Mouse (Mus musculus): ENCODE measurements around the gene Otud4. TPM values are rescaled to one million over a fixed set of nuclear protein-coding genes. Genes with fewer than 3 reads are reported as not detected.
"Not testable (repeated sequence)": the region's sequence is repeated elsewhere in the genome, so short reads cannot be mapped to it uniquely, and the experiment has no call there.

Gene Otud4
- 14.0 and 19.1 TPM in 2 replicates for polyA plus RNA-seq (2012; rRNA removed)

DNA sequence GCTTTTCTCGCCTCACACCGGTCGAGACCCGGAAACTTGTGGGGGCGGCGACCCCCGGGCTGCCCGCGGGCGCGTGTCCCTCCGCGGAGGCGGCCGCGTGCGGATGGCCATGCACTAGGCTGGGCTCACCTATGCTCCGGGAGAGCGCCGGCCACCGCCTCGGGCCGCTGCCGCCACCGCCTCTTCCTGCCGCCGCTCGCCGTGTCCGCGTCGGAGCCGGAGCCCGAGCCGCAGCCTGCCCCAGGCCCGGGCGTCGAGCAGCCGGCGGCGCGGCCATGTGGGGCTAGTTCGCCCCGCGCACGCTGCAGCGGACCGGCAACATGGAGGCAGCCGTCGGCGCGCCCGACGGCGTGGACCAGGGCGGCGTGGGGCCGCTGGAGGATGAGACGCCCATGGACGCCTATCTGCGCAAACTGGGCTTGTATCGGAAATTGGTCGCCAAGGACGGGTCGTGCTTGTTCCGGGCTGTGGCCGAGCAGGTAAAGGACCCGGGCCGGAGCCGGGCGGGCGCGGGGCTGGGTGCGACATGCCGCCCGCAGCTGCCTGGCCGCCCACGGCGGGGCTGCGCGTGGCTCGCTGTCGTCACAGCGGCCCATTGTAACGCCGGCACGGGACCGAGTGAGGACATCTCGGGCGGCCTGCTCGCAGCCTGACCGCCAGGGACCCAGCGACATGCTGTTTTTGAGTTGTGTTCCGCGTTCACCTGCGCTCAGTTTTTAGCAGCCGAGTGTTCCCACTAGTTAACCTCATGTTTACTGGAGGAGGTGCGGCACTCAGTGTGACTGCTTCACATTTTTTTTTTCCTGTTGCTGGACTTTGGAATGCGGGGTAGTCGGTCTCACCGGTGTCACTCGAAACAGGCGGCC, at the start of gene Otud4:
TSS of gene Otud4 (plus strand) at position 33 of the 866 bp plus-strand sequence.
- Histone ChIP-seq H3K4me1 (ENCODE audit: control insufficient read depth, insufficient read depth, low read length) (peaks cover 13% of the 10 kb centered on the region), H3K4me3 (ENCODE audit: insufficient read depth, low read depth, low read length) (peak within 1 kb of the TSS; percentile 84), H3K36me3 (ENCODE audit: control insufficient read depth, insufficient read depth, low read length) (peaks cover 3% of the 10 kb centered on the region), H3K27me3 (replicated peaks; ENCODE audit: control insufficient read depth, insufficient read depth, low read length) (no peaks in the 10 kb centered on the region), H3K27ac (ENCODE audit: insufficient read depth, low read depth, low read length) (peak within 1 kb of the TSS; percentile 88)
- TF ChIP-seq POLR2A (IDR thresholded peaks at IDR 0.05; ENCODE audit: low read depth, low read length) (no peak), CTCF (conservative IDR thresholded peaks at IDR 0.05; ENCODE audit: insufficient read depth, insufficient read length, low read depth, low read length) (0 out of 2 replicates have a peak, but pooled peaks have one; percentile 2)
- under 1% methylated on average over 103 of the region's 103 CpGs for WGBS
- peak; percentile 75 for DNase-seq

DNA sequence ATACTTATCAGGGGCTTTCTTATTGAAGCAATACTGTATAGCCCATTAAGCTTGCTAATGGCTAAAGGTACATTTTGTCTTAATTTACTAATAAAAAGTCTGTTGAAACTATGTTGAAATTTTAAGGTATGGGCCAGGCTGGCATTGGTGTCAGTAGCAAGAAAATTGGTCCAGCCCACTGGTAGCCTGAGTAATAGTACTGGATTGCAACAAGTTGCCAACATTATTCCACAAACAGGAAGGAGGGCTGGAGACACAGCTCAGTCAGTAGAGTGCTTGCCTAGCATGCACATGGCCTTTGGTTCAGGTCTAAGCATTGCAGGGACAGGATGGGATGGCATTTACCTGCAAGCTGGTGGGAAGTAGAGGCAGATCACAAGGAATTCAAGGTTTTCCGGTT, 38.5 kb upstream of the Otud4 start:
- no peak for TF ChIP-seq POLR2A (IDR thresholded peaks at IDR 0.05; ENCODE audit: low read depth, low read length)
- TF ChIP-seq CTCF (conservative IDR thresholded peaks at IDR 0.05; ENCODE audit: insufficient read depth, insufficient read length, low read depth, low read length): no peak
- 87% methylated on average over 1 of the region's 1 CpGs for WGBS
- H3K27me3 ChIP-seq (replicated peaks; ENCODE audit: control insufficient read depth, insufficient read depth, low read length): no peaks in the 10 kb centered on the region
- no peak overlapping the region for H3K27ac ChIP-seq (ENCODE audit: insufficient read depth, low read depth, low read length)
- H3K4me3 ChIP-seq (ENCODE audit: insufficient read depth, low read depth, low read length): no peak overlapping the region
- H3K4me1 ChIP-seq (ENCODE audit: control insufficient read depth, insufficient read depth, low read length): no peaks in the 10 kb centered on the region
- no peak for DNase-seq
- H3K36me3 ChIP-seq (ENCODE audit: control insufficient read depth, insufficient read depth, low read length): no peaks in the 10 kb centered on the region

GRCm38 (mm10) chr8:79603204-79603603, 36.2 kb upstream of the Otud4 start:
- DNase-seq; H3K27ac ChIP-seq (ENCODE audit: insufficient read depth, low read depth, low read length); H3K4me3 ChIP-seq (ENCODE audit: insufficient read depth, low read depth, low read length); H3K27me3 ChIP-seq (replicated peaks; ENCODE audit: control insufficient read depth, insufficient read depth, low read length); H3K4me1 ChIP-seq (ENCODE audit: control insufficient read depth, insufficient read depth, low read length); H3K36me3 ChIP-seq (ENCODE audit: control insufficient read depth, insufficient read depth, low read length): not testable (repeated sequence)
- 0 out of 2 replicates have a peak, but pooled peaks have one; percentile 7 for TF ChIP-seq CTCF (conservative IDR thresholded peaks at IDR 0.05; ENCODE audit: insufficient read depth, insufficient read length, low read depth, low read length)
- 44% methylated on average over 2 of the region's 2 CpGs for WGBS

DNA sequence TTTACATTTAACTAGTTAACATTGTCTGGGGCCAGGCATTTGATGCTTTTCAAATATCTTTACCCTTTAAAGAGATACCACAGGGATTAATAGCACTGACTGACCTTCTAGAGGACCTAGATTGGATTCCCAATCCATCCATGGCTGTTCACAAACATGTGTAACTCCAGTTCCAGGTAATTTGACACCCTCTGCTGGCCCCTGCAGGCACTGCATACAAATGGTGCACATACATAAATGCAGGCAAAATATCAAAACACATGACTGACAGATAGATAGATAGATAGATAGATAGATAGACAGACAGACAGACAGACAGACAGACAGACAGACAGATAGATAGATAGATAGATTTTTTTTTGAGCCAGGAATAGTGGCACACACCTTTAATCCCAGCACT, 33.2 kb upstream of the Otud4 start:
- Histone ChIP-seq H3K36me3 (ENCODE audit: control insufficient read depth, insufficient read depth, low read length) (no peaks in the 10 kb centered on the region), H3K4me1 (ENCODE audit: control insufficient read depth, insufficient read depth, low read length) (no peaks in the 10 kb centered on the region), H3K4me3 (ENCODE audit: insufficient read depth, low read depth, low read length) (no peak overlapping the region), H3K27ac (ENCODE audit: insufficient read depth, low read depth, low read length) (no peak overlapping the region), H3K27me3 (replicated peaks; ENCODE audit: control insufficient read depth, insufficient read depth, low read length) (no peaks in the 10 kb centered on the region)
- no peak for DNase-seq
- 0 out of 2 replicates have a peak, but pooled peaks have one; percentile 14 for TF ChIP-seq CTCF (conservative IDR thresholded peaks at IDR 0.05; ENCODE audit: insufficient read depth, insufficient read length, low read depth, low read length)
- no peak for TF ChIP-seq POLR2A (IDR thresholded peaks at IDR 0.05; ENCODE audit: low read depth, low read length)

- no peaks in the 10 kb centered on the region for H3K36me3 ChIP-seq (ENCODE audit: control insufficient read depth, insufficient read depth, low read length)
- 59% methylated on average over 5 of the region's 5 CpGs for WGBS
- no peaks in the 10 kb centered on the region for H3K27me3 ChIP-seq (replicated peaks; ENCODE audit: control insufficient read depth, insufficient read depth, low read length)
- no peak overlapping the region for H3K4me3 ChIP-seq (ENCODE audit: insufficient read depth, low read depth, low read length)
- TF ChIP-seq POLR2A (IDR thresholded peaks at IDR 0.05; ENCODE audit: low read depth, low read length) (no peak), CTCF (conservative IDR thresholded peaks at IDR 0.05; ENCODE audit: insufficient read depth, insufficient read length, low read depth, low read length) (no peak)
- no peaks in the 10 kb centered on the region for H3K4me1 ChIP-seq (ENCODE audit: control insufficient read depth, insufficient read depth, low read length)
- DNase-seq: peak; percentile 46
- no peak overlapping the region for H3K27ac ChIP-seq (ENCODE audit: insufficient read depth, low read depth, low read length)
These were observed 32.6 kb upstream of the Otud4 start for GRCm38 (mm10) chr8:79606751-79607300.

GRCm38 (mm10) chr8:79608701-79609100, 30.7 kb upstream of the Otud4 start:
- TF ChIP-seq CTCF (conservative IDR thresholded peaks at IDR 0.05; ENCODE audit: insufficient read depth, insufficient read length, low read depth, low read length): no peak

DNA sequence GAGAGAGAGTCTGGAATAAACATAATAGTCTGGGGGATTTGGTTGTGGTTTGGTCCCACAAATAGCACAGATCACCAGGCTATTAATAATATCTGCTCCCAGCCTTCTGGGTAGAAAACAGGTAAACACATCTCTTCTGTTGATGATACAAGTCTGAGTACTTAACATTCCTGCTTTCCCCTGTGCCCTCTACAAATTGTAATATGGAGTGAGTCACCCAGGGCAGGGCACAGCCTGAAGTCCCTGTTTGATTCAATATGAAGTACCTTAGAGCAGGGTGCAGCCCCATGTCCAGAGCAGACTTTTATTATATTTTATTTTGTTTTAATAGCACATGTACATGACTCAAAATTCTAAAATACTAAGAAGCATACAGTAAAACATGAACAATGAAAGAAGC, 29.1 kb upstream of the Otud4 start:
- Histone ChIP-seq H3K4me3 (ENCODE audit: insufficient read depth, low read depth, low read length) (no peak overlapping the region), H3K27ac (ENCODE audit: insufficient read depth, low read depth, low read length) (no peak overlapping the region), H3K27me3 (replicated peaks; ENCODE audit: control insufficient read depth, insufficient read depth, low read length) (no peaks in the 10 kb centered on the region), H3K36me3 (ENCODE audit: control insufficient read depth, insufficient read depth, low read length) (no peaks in the 10 kb centered on the region), H3K4me1 (ENCODE audit: control insufficient read depth, insufficient read depth, low read length) (no peaks in the 10 kb centered on the region)
- no peak for TF ChIP-seq CTCF (conservative IDR thresholded peaks at IDR 0.05; ENCODE audit: insufficient read depth, insufficient read length, low read depth, low read length)
- DNase-seq: no peak

More at GRCm38 (mm10) chr8:79608701-79609100, 30.7 kb upstream of the Otud4 start:
- H3K4me1 ChIP-seq (ENCODE audit: control insufficient read depth, insufficient read depth, low read length): no peaks in the 10 kb centered on the region
- H3K36me3 ChIP-seq (ENCODE audit: control insufficient read depth, insufficient read depth, low read length): no peaks in the 10 kb centered on the region
- no peak overlapping the region for H3K27ac ChIP-seq (ENCODE audit: insufficient read depth, low read depth, low read length)
- no peak overlapping the region for H3K4me3 ChIP-seq (ENCODE audit: insufficient read depth, low read depth, low read length)
- 62% methylated on average over 3 of the region's 3 CpGs for WGBS
- H3K27me3 ChIP-seq (replicated peaks; ENCODE audit: control insufficient read depth, insufficient read depth, low read length): no peaks in the 10 kb centered on the region
- no peak for DNase-seq

All from kidney, adult 2 months (tissue).